Mouse (Mus musculus) E14TG2a.4 (cell line): ENCODE measurements at regions not wholly inside any gene's neighbourhood (a gene's known extent, or its start where the extent isn't known, plus 50 kb on each side); places are given as distances from the start of the nearest gene placed in this dataset.
A peak's percentile ranks its signal among the peaks of the same experiment; 100 is the strongest.

Experiments used
- CTCF ChIP-seq: conservative IDR thresholded peaks from 2 replicates; pipeline ENCODE4 v1.5.1; 2014; ENCODE audit warnings: low read length
- NANOG ChIP-seq: IDR thresholded peaks from 2 replicates; pipeline ENCODE4 v1.6.1; 2014; ENCODE audit warnings: borderline replicate concordance, low read length, mixed read lengths

- no peak for TF ChIP-seq CTCF
- TF ChIP-seq NANOG: peak; percentile 18; the same call in 1 of the 2 replicates
Measured at GRCm38 (mm10) chr15:31979961-31980360, 197.1 kb upstream of the Tas2r119 start.
